Mouse (Mus musculus) ES-Bruce4 (cell line): ENCODE data around the gene Gnpat. TPM values are rescaled to one million over a fixed set of nuclear protein-coding genes. Genes with fewer than 3 reads are reported as not detected.

Source experiments
- H3K27ac ChIP-seq: 2 replicates; pipeline ENCODE4 v1.5.1; 2012; ENCODE audit warnings: low read length, inconsistent platforms; ENCODE audit not compliant: insufficient read depth
- H3K27me3 ChIP-seq: 2 replicates; pipeline ENCODE4 v1.6.1; 2012; ENCODE audit warnings: mild to moderate bottlenecking, low read length, inconsistent platforms; ENCODE audit not compliant: control insufficient read depth, poor library complexity, insufficient read depth, severe bottlenecking
- H3K36me3 ChIP-seq: 2 replicates; pipeline ENCODE4 v1.6.1; 2012; ENCODE audit warnings: inconsistent platforms, mild to moderate bottlenecking, low read length, moderate library complexity; ENCODE audit not compliant: control insufficient read depth, poor library complexity, insufficient read depth, severe bottlenecking
- H3K4me1 ChIP-seq: one replicate; pipeline ENCODE4 v1.8.1; 2011; ENCODE audit warnings: low read length; ENCODE audit not compliant: control insufficient read depth, insufficient read depth
- H3K4me3 ChIP-seq: 2 replicates; pipeline ENCODE4 v1.5.1; 2011; ENCODE audit warnings: low read depth, mild to moderate bottlenecking, low read length
- H3K9ac ChIP-seq: 2 replicates; pipeline ENCODE4 v1.6.1; 2012; ENCODE audit warnings: low read depth, mild to moderate bottlenecking, inconsistent platforms; ENCODE audit not compliant: poor library complexity, severe bottlenecking
- H3K9me3 ChIP-seq: replicated peaks from 2 replicates; pipeline ENCODE4 v1.6.1; 2012; ENCODE audit warnings: mild to moderate bottlenecking, low read length, inconsistent platforms; ENCODE audit not compliant: control insufficient read depth, poor library complexity, insufficient read depth, severe bottlenecking
- CTCF ChIP-seq: IDR thresholded peaks from one replicate; pipeline ENCODE4 v1.8.1; 2011; ENCODE audit warnings: low read depth, low read length
- EP300 ChIP-seq: IDR thresholded peaks from 2 replicates; pipeline ENCODE4 v1.6.1; 2011; ENCODE audit warnings: low read depth, low read length; ENCODE audit not compliant: insufficient read depth
- POLR2A ChIP-seq: IDR thresholded peaks from one replicate; pipeline ENCODE4 v1.8.1; 2011; ENCODE audit warnings: low read length; ENCODE audit not compliant: insufficient read depth
- polyA plus RNA-seq: library from polyadenylated mRNA; stranded (reverse); fragments of >200 nt; gene quantifications from 2 replicates; pipeline ENCODE4 v1.2.4, GENCODE M21; 2011; ENCODE audit warnings: low read depth; ENCODE audit not compliant: missing spikeins, insufficient read depth, insufficient read length

Gnpat gene
- polyA plus RNA-seq, 1 experiment: 113 TPM

DNA sequence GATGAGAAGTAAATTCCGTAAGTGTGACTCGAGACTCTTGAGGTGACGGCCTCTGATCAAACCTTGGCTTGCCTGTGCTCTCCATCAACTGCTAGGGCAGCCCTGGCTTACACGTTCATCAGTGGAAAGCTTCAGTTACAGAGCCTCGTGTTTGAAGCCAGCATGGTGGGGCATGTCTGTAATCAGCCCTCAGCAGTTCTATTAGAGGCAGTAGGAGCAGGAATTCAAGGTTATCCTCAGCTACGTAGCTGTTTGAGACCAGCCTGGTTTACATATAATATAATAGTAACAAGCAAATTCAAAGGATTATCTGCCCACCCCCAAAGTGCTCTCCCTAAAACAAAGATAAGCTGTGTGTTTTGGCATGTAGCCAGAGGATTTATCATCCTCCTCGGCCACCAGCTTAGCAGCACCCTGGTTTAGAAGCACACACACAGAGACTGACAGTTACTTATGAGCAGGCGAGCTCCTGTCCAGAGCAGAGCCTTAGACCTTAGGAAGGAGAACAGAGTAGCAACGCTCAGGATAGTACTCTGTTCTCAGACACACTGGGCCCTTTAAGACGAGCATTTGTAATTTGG is 16.2 kb downstream of the Gnpat start:
- TF ChIP-seq POLR2A (no peak), CTCF (no peak), EP300 (no peak)
- Histone ChIP-seq H3K4me3 (no peak overlapping the region), H3K27me3 (no peaks in the 10 kb centered on the region), H3K9me3 (no peaks in the 10 kb centered on the region), H3K9ac (no peak overlapping the region), H3K36me3 (peaks cover 88% of the 10 kb centered on the region), H3K4me1 (no peaks in the 10 kb centered on the region), H3K27ac (no peak overlapping the region)

DNA sequence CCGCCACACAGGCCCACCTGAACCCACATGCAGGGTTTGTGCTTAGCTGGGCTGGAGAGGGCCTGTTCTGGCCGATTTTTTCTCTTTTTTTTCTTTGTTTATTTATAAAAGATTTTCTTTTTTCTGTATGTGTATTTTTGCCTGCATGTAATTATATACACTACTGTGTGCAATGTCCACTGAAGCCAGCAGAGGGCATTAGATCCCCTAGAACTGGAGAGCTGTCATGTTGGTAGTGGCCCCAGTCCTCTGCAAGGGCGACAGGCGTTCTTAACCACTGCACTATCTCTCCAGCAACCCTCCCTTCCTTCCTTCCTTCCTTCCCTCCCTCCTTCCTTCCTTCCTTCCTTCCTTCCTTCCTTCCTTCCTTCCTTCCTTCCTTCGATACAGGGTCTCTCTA is 25.6 kb downstream of the Gnpat start:
- TF ChIP-seq CTCF (peak; percentile 21), POLR2A (no peak)
- Histone ChIP-seq H3K27ac (no peak overlapping the region), H3K4me3 (no peak overlapping the region), H3K36me3 (peaks cover 59% of the 10 kb centered on the region), H3K9me3 (peaks cover 10% of the 10 kb centered on the region), H3K4me1 (no peaks in the 10 kb centered on the region), H3K27me3 (no peaks in the 10 kb centered on the region), H3K9ac (no peak overlapping the region)

DNA sequence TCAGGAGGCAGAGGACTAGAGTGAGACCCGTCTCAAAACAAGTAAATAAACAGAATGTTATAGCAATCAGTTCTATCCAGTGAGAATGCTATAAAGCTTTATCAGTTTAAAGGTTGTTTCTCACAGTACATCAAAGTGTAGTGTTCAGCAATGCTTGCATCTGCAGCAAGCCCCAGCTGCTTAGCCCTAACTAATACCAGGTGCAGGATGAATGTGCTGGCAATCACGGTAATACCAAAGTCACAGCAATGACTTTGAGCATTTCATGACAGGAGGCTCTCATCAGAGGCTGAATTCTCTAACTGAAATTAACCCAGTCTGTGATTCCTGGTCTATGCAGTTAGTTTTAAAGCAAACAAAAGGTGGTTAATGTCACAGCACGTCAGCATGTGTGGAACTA is 29.8 kb downstream of the Gnpat start:
- TF ChIP-seq CTCF (no peak), EP300 (no peak), POLR2A (no peak)
- Histone ChIP-seq H3K27me3 (no peaks in the 10 kb centered on the region), H3K4me3 (no peak overlapping the region), H3K36me3 (peaks cover 27% of the 10 kb centered on the region), H3K4me1 (no peaks in the 10 kb centered on the region), H3K9ac (no peak overlapping the region), H3K9me3 (peaks cover 7% of the 10 kb centered on the region), H3K27ac (no peak overlapping the region)

DNA sequence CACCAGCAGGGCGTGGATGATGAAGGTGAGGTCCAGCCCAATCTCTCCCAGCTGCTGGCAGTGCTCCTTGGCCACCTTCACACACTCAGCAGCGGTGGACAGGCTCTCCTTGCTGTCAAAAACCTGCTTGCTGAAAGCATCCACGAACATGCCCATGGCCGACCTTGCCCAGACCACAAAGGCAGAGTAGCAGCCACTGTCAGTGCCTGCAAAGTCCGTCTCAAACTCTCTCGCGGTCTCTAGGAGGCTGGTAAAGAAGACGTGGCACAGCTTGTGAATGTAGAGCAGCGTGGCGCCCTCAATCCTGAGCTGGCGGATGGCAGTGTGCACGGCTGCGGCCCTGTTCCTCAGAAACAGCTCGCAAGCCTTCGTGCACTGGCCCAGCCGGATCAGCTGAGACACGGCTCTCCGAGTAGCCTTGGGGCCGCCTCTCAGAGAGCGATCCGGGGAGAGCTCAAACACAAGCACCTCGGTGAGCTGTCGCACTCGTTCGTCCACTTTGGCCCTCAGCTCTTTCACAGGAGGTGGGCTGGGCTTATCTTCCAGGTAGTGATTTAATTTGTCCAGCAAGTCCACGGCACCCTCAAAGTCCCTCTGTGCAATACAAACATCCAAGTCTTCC is 33.3 kb downstream of the Gnpat start:
- TF ChIP-seq CTCF (no peak), EP300 (no peak), POLR2A (no peak)
- Histone ChIP-seq H3K9me3 (no peaks in the 10 kb centered on the region), H3K9ac (peak overlapping the region; percentile 76; the same call in 1 of the 2 replicates), H3K36me3 (peaks cover 22% of the 10 kb centered on the region), H3K27ac (no peak overlapping the region), H3K27me3 (no peaks in the 10 kb centered on the region), H3K4me3 (peak overlapping the region; percentile 77), H3K4me1 (no peaks in the 10 kb centered on the region)

GRCm38 (mm10) chr8:124896632-124897385 is 34.0 kb downstream of the Gnpat start:
- H3K27me3 ChIP-seq: no peaks in the 10 kb centered on the region
- TF ChIP-seq EP300 (no peak), CTCF (peak; percentile 18), POLR2A (no peak)
- peak overlapping the region; percentile 77 for H3K4me3 ChIP-seq
- no peaks in the 10 kb centered on the region for H3K4me1 ChIP-seq
- peak overlapping the region; percentile 76 for H3K9ac ChIP-seq
- no peaks in the 10 kb centered on the region for H3K9me3 ChIP-seq
- H3K36me3 ChIP-seq: peaks cover 26% of the 10 kb centered on the region
- no peak overlapping the region for H3K27ac ChIP-seq

GRCm38 (mm10) chr8:124897386-124898250 is 34.8 kb downstream of the Gnpat start, which contains the start of the genes Exoc8 and Sprtn:
TSS of gene Exoc8 (minus strand) at chr8:124897705.
TSS of gene Sprtn (plus strand) at chr8:124897886.
- H3K36me3 ChIP-seq: peaks cover 28% of the 10 kb centered on the region
- H3K27ac ChIP-seq: no peak within 1 kb of the TSS

More at GRCm38 (mm10) chr8:124897386-124898250, 34.8 kb downstream of the Gnpat start, which contains the start of the genes Exoc8 and Sprtn:
- Histone ChIP-seq H3K9ac (peak within 1 kb of the TSS; percentile 76), H3K9me3 (no peaks in the 10 kb centered on the region), H3K27me3 (no peaks in the 10 kb centered on the region), H3K4me1 (no peaks in the 10 kb centered on the region), H3K4me3 (peak within 1 kb of the TSS; percentile 77)
- TF ChIP-seq POLR2A: peak; percentile 29
- TF ChIP-seq CTCF: no peak
- no peak for TF ChIP-seq EP300
